Mouse (Mus musculus) intestine, embryonic 16.5 days (tissue): ENCODE data around the gene Efna3. TPM values are rescaled to one million over a fixed set of nuclear protein-coding genes. Genes with fewer than 3 reads are reported as not detected.

Experiments used
- ATAC-seq: fragments of 200-750 bp; cut with Nextera tagmentation; 2 replicates; pipeline ENCODE4 v1.8.0; 2017; ENCODE audit warnings: moderate TSS enrichment, moderate library complexity
- H3K27ac ChIP-seq: fragments of 300-500 bp; sonication (generic); 2 replicates; pipeline ENCODE4 v1.5.1; 2014; ENCODE audit warnings: mild to moderate bottlenecking, low read length
- H3K27me3 ChIP-seq: fragments of 300-500 bp; sonication (generic); replicated peaks from 2 replicates; pipeline ENCODE4 v1.6.1; 2014; ENCODE audit warnings: low read length, control low read depth, mixed read lengths; ENCODE audit not compliant: control insufficient read depth, insufficient read depth
- H3K36me3 ChIP-seq: fragments of 300-500 bp; sonication (generic); 2 replicates; pipeline ENCODE4 v1.6.1; 2014; ENCODE audit warnings: low read length, control low read depth; ENCODE audit not compliant: control insufficient read depth, insufficient read depth
- H3K4me1 ChIP-seq: fragments of 300-500 bp; sonication (generic); 2 replicates; pipeline ENCODE4 v1.6.1; 2014; ENCODE audit warnings: low read length, control low read depth, mixed read lengths; ENCODE audit not compliant: control insufficient read depth, insufficient read depth
- H3K4me2 ChIP-seq: fragments of 300-500 bp; sonication (generic); 2 replicates; pipeline ENCODE4 v1.6.1; 2014; ENCODE audit warnings: low read depth, low read length, control low read depth
- H3K4me3 ChIP-seq: fragments of 300-500 bp; sonication (generic); 2 replicates; pipeline ENCODE4 v1.5.1; 2014; ENCODE audit warnings: mild to moderate bottlenecking, low read length
- H3K9ac ChIP-seq: fragments of 300-500 bp; sonication (generic); 2 replicates; pipeline ENCODE4 v1.6.1; 2014; ENCODE audit warnings: low read depth, low read length
- H3K9me3 ChIP-seq: fragments of 300-500 bp; sonication (generic); 2 replicates; pipeline ENCODE4 v1.6.1; 2016; ENCODE audit warnings: low read length, control low read depth; ENCODE audit not compliant: control insufficient read depth
- WGBS: fragments of 180-500 bp; shearing (Covaris S2); extraction: QIAGEN DNeasy Blood & Tissue Kit; methylation state at CpG from one replicate; pipeline ENCODE4 v1.1.7; 2014; 5-methylcytosine and 5-hydroxymethylcytosine counted together
- polyA plus RNA-seq: library from polyadenylated mRNA; unstranded; fragments of >200 nt; fragmentation: Nextera tagmentation; extraction: Ambion mirVana; gene quantifications from 2 replicates; pipeline ENCODE4 v1.2.1, GENCODE M21; 2015

The Efna3 gene
- polyA plus RNA-seq, 1 experiment from 2014 or later = 7.5 TPM

DNA sequence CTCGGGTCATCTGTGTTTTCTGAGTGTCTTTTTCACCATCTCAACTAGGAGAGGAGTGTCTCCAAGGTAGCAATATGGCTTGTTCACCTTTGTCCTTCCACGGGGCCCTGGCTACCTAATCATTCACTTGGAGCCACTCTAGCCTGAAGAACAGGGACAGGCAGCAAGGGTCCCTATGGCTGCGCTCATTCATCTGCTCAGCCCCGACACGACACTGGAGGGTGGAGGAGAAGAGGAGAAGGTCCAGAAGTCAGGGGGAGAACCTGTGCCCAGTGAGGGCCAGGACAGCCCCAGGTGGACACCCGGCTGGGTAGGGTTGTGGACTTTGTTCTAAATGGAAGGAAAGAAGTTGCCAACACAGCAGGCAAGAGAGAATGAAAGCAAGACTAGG, 32.7 kb upstream of the Efna3 start:
- Histone ChIP-seq H3K27ac (peak overlapping the region; percentile 78), H3K9ac (peak overlapping the region; percentile 35), H3K4me3 (no peak overlapping the region), H3K4me1 (peaks cover 23% of the 10 kb centered on the region), H3K36me3 (no peaks in the 10 kb centered on the region), H3K4me2 (peak overlapping the region; percentile 29; the same call in 1 of the 2 replicates), H3K9me3 (no peaks in the 10 kb centered on the region), H3K27me3 (no peaks in the 10 kb centered on the region)
- WGBS = 61% methylated on average over 6 of the region's 6 CpGs
- ATAC-seq = peak; percentile 39

GRCm38 (mm10) chr3:89354816-89355511, 32.2 kb upstream of the Efna3 start:
- Histone ChIP-seq H3K4me3 (no peak overlapping the region), H3K9ac (peak overlapping the region; percentile 35; the same call in 1 of the 2 replicates), H3K27me3 (no peaks in the 10 kb centered on the region), H3K9me3 (no peaks in the 10 kb centered on the region), H3K36me3 (no peaks in the 10 kb centered on the region), H3K4me1 (peaks cover 28% of the 10 kb centered on the region), H3K4me2 (peak overlapping the region; percentile 29; the same call in 1 of the 2 replicates), H3K27ac (peak overlapping the region; percentile 78)
- ATAC-seq = peak; percentile 61
- WGBS = 17% methylated on average over 5 of the region's 5 CpGs

GRCm38 (mm10) chr3:89351271-89351670, 28.5 kb upstream of the Efna3 start:
- H3K27ac ChIP-seq = no peak overlapping the region
- no peak overlapping the region for H3K4me3 ChIP-seq
- H3K27me3 ChIP-seq = no peaks in the 10 kb centered on the region
- no peak overlapping the region for H3K9ac ChIP-seq
- H3K4me1 ChIP-seq = peaks cover 34% of the 10 kb centered on the region
- H3K9me3 ChIP-seq = no peaks in the 10 kb centered on the region
- H3K4me2 ChIP-seq = no peak overlapping the region
- no peaks in the 10 kb centered on the region for H3K36me3 ChIP-seq
- no peak for ATAC-seq
- WGBS = 58% methylated on average over 5 of the region's 5 CpGs

GRCm38 (mm10) chr3:89349869-89350501, 27.2 kb upstream of the Efna3 start, which contains the start of gene Adam15:
Gene Adam15, minus strand, starts transcription at chr3:89349996.
- H3K4me1 ChIP-seq = peaks cover 26% of the 10 kb centered on the region
- ATAC-seq = peak; percentile 90
- H3K4me2 ChIP-seq = peak within 1 kb of the TSS; percentile 99
- peak within 1 kb of the TSS; percentile 77 for H3K9ac ChIP-seq
- peak within 1 kb of the TSS; percentile 77 for H3K4me3 ChIP-seq
- under 1% methylated on average over 59 of the region's 59 CpGs for WGBS
- no peaks in the 10 kb centered on the region; the same call in 1 of the 2 replicates for H3K36me3 ChIP-seq
- H3K27ac ChIP-seq = peak within 1 kb of the TSS; percentile 54
- H3K27me3 ChIP-seq = no peaks in the 10 kb centered on the region
- no peaks in the 10 kb centered on the region for H3K9me3 ChIP-seq

DNA sequence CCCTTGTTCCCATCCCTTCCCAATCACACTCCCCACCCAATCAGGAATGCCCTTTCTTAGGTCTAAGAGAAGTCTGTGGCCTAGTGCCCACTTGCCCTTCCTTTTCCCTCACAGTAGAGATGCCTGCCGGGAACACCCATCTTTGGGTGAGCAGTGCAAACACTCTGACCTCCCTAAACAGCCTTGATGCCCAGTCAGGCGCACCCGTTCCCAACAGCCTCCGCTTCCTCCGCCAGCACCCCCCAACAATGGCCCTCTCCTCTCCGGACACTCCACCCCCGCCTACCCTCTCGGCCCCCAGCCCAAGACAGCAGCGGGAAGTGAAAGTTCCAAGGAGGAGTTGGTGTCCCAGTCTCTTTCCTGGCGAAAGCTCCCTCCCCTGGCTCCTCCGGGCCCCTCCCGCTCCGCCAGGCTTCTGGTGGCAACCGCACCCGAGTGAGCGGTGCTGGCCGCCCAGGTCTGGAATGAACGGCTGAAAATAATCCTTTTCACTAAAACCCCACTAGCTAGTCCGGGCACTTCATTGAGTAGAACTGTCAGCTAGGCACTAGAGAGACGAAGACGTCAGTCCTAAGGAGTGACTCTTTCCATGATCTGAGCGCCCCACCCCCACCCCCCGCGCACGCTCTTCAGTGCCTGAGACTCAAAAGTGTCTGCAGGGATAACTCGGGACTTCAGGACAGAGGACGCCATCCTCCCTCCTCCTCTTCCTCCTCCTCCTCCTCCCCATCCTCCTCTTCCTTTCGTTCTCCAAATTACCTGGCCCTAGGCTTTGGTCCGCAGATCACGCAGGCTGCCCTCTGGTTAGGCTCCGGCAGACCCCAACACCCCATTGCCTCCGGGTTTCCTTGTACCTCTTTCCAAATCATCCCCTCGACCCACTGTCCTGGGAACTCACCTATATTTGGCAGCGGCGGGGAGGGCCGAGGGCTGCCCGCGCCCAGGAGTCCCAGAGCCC, 26.4 kb upstream of the Efna3 start:
- H3K36me3 ChIP-seq = no peaks in the 10 kb centered on the region; the same call in 1 of the 2 replicates
- no peaks in the 10 kb centered on the region for H3K27me3 ChIP-seq
- under 1% methylated on average over 38 of the region's 38 CpGs for WGBS
- H3K4me3 ChIP-seq = peak overlapping the region; percentile 77
- no peaks in the 10 kb centered on the region for H3K9me3 ChIP-seq
- peak overlapping the region; percentile 99 for H3K4me2 ChIP-seq
- peaks cover 20% of the 10 kb centered on the region for H3K4me1 ChIP-seq
- peak overlapping the region; percentile 77 for H3K9ac ChIP-seq
- H3K27ac ChIP-seq = peak overlapping the region; percentile 54
- ATAC-seq = peak; percentile 61

- Histone ChIP-seq H3K9me3 (no peaks in the 10 kb centered on the region), H3K27me3 (no peaks in the 10 kb centered on the region), H3K4me1 (peaks cover 20% of the 10 kb centered on the region), H3K27ac (peak overlapping the region; percentile 36; the same call in 1 of the 2 replicates), H3K4me3 (no peak overlapping the region), H3K36me3 (peaks cover 5% of the 10 kb centered on the region; the same call in 1 of the 2 replicates), H3K9ac (0 out of 2 replicates have a peak overlapping the region, but pooled peaks have one; percentile 24), H3K4me2 (0 out of 2 replicates have a peak overlapping the region, but pooled peaks have one; percentile 16)
- 67% methylated on average over 1 of the region's 1 CpGs for WGBS
- ATAC-seq = no peak
These were observed 25.2 kb upstream of the Efna3 start for GRCm38 (mm10) chr3:89347916-89348315.

- H3K4me1 ChIP-seq = peaks cover 20% of the 10 kb centered on the region
- H3K27ac ChIP-seq = no peak overlapping the region
- H3K4me3 ChIP-seq = no peak overlapping the region
- H3K9me3 ChIP-seq = no peaks in the 10 kb centered on the region
- H3K4me2 ChIP-seq = no peak overlapping the region
- H3K27me3 ChIP-seq = no peaks in the 10 kb centered on the region
- no peak for ATAC-seq
- peaks cover 5% of the 10 kb centered on the region; the same call in 1 of the 2 replicates for H3K36me3 ChIP-seq
- 84% methylated on average over 10 of the region's 10 CpGs for WGBS
- H3K9ac ChIP-seq = no peak overlapping the region; the same call in 1 of the 2 replicates
These were observed 24.2 kb upstream of the Efna3 start for GRCm38 (mm10) chr3:89346815-89347540.

- no peak overlapping the region for H3K27ac ChIP-seq
- no peak for ATAC-seq
- WGBS = 90% methylated on average over 7 of the region's 7 CpGs
These were observed 20.5 kb upstream of the Efna3 start for GRCm38 (mm10) chr3:89343279-89343678.

More at GRCm38 (mm10) chr3:89343279-89343678, 20.5 kb upstream of the Efna3 start:
- peaks cover 7% of the 10 kb centered on the region; the same call in 1 of the 2 replicates for H3K36me3 ChIP-seq
- H3K27me3 ChIP-seq = no peaks in the 10 kb centered on the region
- H3K4me3 ChIP-seq = no peak overlapping the region
- H3K4me2 ChIP-seq = no peak overlapping the region
- 0 out of 2 replicates have a peak overlapping the region, but pooled peaks have one; percentile 32 for H3K9ac ChIP-seq
- H3K9me3 ChIP-seq = no peaks in the 10 kb centered on the region
- H3K4me1 ChIP-seq = peaks cover 22% of the 10 kb centered on the region
